Mouse (Mus musculus): ENCODE measurements around the gene Slit3.

- no peak for TF ChIP-seq EP300 (IDR thresholded peaks at IDR 0.05; ENCODE audit: low read depth)
- no peak for TF ChIP-seq CTCF (IDR thresholded peaks at IDR 0.05; ENCODE audit: low read depth)
Measured at GRCm38 (mm10) chr11:35345696-35346480, 224.9 kb downstream of the Slit3 start.
